ENCODE assay signal across 20 mouse cellular contexts in genomic region chr2:33805640-33806039, GRCm38 (mm10).
DNase-seq lines count a peak whose midpoint lies in the region; ATAC-seq and TF ChIP-seq lines count a peak whose summit lies in the region.
"Had no signal": no experiment of that assay in that cellular context is flagged by ENCODE, and none has a peak within 500 bp of the region (broad histone marks: within the 10 kb centered on the region; RNA-seq: fewer than 3 reads in every experiment).

No protein-coding gene starts in this region.

- H3K9me3 ChIP-seq in limb, embryonic 10.5 days (replicated peaks) = no peaks in the 10 kb centered on the region
- no peaks in the 10 kb centered on the region for H3K9me3 ChIP-seq in neural tube, embryonic 15.5 days (replicated peaks)
- no peaks in the 10 kb centered on the region for H3K9me3 ChIP-seq in intestine, embryonic 15.5 days
- H3K9me3 ChIP-seq: embryonic facial prominence, embryonic 15.5 days; heart, embryonic 15.5 days; hindbrain, embryonic 10.5 days; limb, embryonic 15.5 days had no signal

- peak; percentile 40 for DNase-seq in kidney, adult 2 months
- no peak for DNase-seq in kidney, postnatal 14 days
- no peak for DNase-seq in limb, embryonic 10.5 days (ENCODE audit: low spot score)
- peak; percentile 60 to 68 for DNase-seq in thymus, postnatal 36 days
- no peak for DNase-seq in cerebellum, adult 11-12 months
- DNase-seq: cerebellum, adult 9-11 months; gastrocnemius, postnatal 36 days; kidney, postnatal 10 days; layer of hippocampus, adult 9-11 months; midbrain, embryonic 14.5 days; right cerebral cortex, adult 18-20 months had no signal

- H3K27me3 ChIP-seq in kidney, adult 2 months (replicated peaks; ENCODE audit: control insufficient read depth, insufficient read depth, low read length) = no peaks in the 10 kb centered on the region
- no peaks in the 10 kb centered on the region for H3K27me3 ChIP-seq in limb, embryonic 10.5 days (ENCODE audit: low read depth, poor library complexity, severe bottlenecking)
- no peaks in the 10 kb centered on the region for H3K27me3 ChIP-seq in neural tube, embryonic 15.5 days (replicated peaks)
- no peaks in the 10 kb centered on the region for H3K27me3 ChIP-seq in intestine, embryonic 15.5 days (replicated peaks)
- H3K27me3 ChIP-seq: embryonic facial prominence, embryonic 15.5 days; heart, embryonic 15.5 days; limb, embryonic 15.5 days had no signal

- no peak overlapping the region for H3K9ac ChIP-seq in neural tube, embryonic 15.5 days (replicated peaks)
- no peak overlapping the region for H3K9ac ChIP-seq in intestine, embryonic 15.5 days
- H3K9ac ChIP-seq: embryonic facial prominence, embryonic 15.5 days; heart, embryonic 15.5 days; limb, embryonic 15.5 days had no signal

- H3K4me1 ChIP-seq in kidney, adult 2 months (ENCODE audit: control insufficient read depth, insufficient read depth, low read length) = no peaks in the 10 kb centered on the region
- H3K4me1 ChIP-seq in limb, embryonic 10.5 days = peaks cover 63% of the 10 kb centered on the region
- peaks cover 37% of the 10 kb centered on the region for H3K4me1 ChIP-seq in neural tube, embryonic 15.5 days
- H3K4me1 ChIP-seq in intestine, embryonic 15.5 days (replicated peaks) = no peaks in the 10 kb centered on the region

- no peak overlapping the region for H3K27ac ChIP-seq in kidney, adult 2 months (ENCODE audit: insufficient read depth, low read depth, low read length)
- H3K27ac ChIP-seq in limb, embryonic 10.5 days = peak overlapping the region; percentile 58
- H3K27ac ChIP-seq in neural tube, embryonic 15.5 days (replicated peaks) = peak overlapping the region; percentile 51
- no peak overlapping the region for H3K27ac ChIP-seq in intestine, embryonic 15.5 days
- H3K27ac ChIP-seq: embryonic facial prominence, embryonic 15.5 days; heart, embryonic 15.5 days; hindbrain, embryonic 10.5 days; limb, embryonic 15.5 days had no signal

- no peak for TF ChIP-seq POLR2A in kidney, adult 2 months (IDR thresholded peaks at IDR 0.05; ENCODE audit: low read depth, low read length)

- no peak for ATAC-seq in neural tube, embryonic 15.5 days (ENCODE audit: low FRiP score)
- ATAC-seq in intestine, embryonic 15.5 days = no peak
- ATAC-seq: forebrain, embryonic 16.5 days; intestine, postnatal 0 days; lung, postnatal 0 days had no signal

- TF ChIP-seq CTCF in kidney, adult 2 months (conservative IDR thresholded peaks at IDR 0.05; ENCODE audit: insufficient read depth, insufficient read length, low read depth, low read length) = no peak

- no peak overlapping the region for H3K4me3 ChIP-seq in kidney, adult 2 months (ENCODE audit: insufficient read depth, low read depth, low read length)
- H3K4me3 ChIP-seq in limb, embryonic 10.5 days = no peak overlapping the region
- H3K4me3 ChIP-seq in neural tube, embryonic 15.5 days (replicated peaks) = no peak overlapping the region
- H3K4me3 ChIP-seq in intestine, embryonic 15.5 days (replicated peaks) = no peak overlapping the region
- H3K4me3 ChIP-seq: embryonic facial prominence, embryonic 15.5 days; heart, embryonic 15.5 days; hindbrain, embryonic 10.5 days; limb, embryonic 15.5 days had no signal

- no peaks in the 10 kb centered on the region for H3K36me3 ChIP-seq in kidney, adult 2 months (ENCODE audit: control insufficient read depth, insufficient read depth, low read length)
- peaks cover 22% of the 10 kb centered on the region for H3K36me3 ChIP-seq in limb, embryonic 10.5 days
- peaks cover 7% of the 10 kb centered on the region for H3K36me3 ChIP-seq in neural tube, embryonic 15.5 days
- H3K36me3 ChIP-seq in intestine, embryonic 15.5 days = no peaks in the 10 kb centered on the region; the same call in 1 of the 2 replicates
- H3K36me3 ChIP-seq: heart, embryonic 15.5 days had no signal

- 55% methylated on average over 11 of the region's 11 CpGs for WGBS in kidney, adult 2 months
- WGBS in limb, embryonic 10.5 days = 85% methylated on average over 11 of the region's 11 CpGs
- WGBS in neural tube, embryonic 15.5 days = 77% methylated on average over 11 of the region's 11 CpGs
- 88% methylated on average over 11 of the region's 11 CpGs for WGBS in intestine, embryonic 15.5 days

- H3K4me2 ChIP-seq in neural tube, embryonic 15.5 days = no peak overlapping the region
- no peak overlapping the region for H3K4me2 ChIP-seq in intestine, embryonic 15.5 days (replicated peaks)
- H3K4me2 ChIP-seq: embryonic facial prominence, embryonic 15.5 days; heart, embryonic 15.5 days; limb, embryonic 15.5 days had no signal

Comparison
In these comparisons a context has a peak if more than half of its experiments do, and no peak if none do; other contexts are left out.
1. DNase-seq: peak in kidney, adult 2 months (single experiment) and thymus, postnatal 36 days (2 of 2); none in kidney, postnatal 14 days (single experiment), limb, embryonic 10.5 days (single experiment) and cerebellum, adult 11-12 months (single experiment).
2. H3K27ac ChIP-seq: peak in limb, embryonic 10.5 days (single experiment) and neural tube, embryonic 15.5 days (single experiment); none in kidney, adult 2 months (single experiment) and intestine, embryonic 15.5 days (single experiment).